Comparison of ENCODE assay signal across 8 mouse cellular contexts in genomic region chr2:168128211-168128859, GRCm38 (mm10). TPM values are rescaled to one million over a fixed set of nuclear protein-coding genes. Genes with fewer than 3 reads are reported as not detected.
DNase-seq lines count a peak whose midpoint lies in the region; ATAC-seq lines count a peak whose summit lies in the region.

No protein-coding gene starts in this region.

- intact Hi-C loops in gastrocnemius, postnatal 14 days (cut with DNase I; ENCODE audit: low total_unique reads) = no loop called here

- peak; percentile 92 for DNase-seq in embryo, embryonic 10 days (ENCODE audit: low spot score)
- peak; percentile 88 for DNase-seq in gastrocnemius, postnatal 14 days
- peak; percentile 67 to 93 for DNase-seq in left cerebral cortex, adult 9 months (ENCODE audit: low spot score in 2 of 2)
- peak; percentile 82 for DNase-seq in right cerebral cortex, postnatal 25 days
- peak; percentile 68 to 81 for DNase-seq in urinary bladder, postnatal 36 days (ENCODE audit: low spot score in 2 of 2)

- peak; percentile 57 for ATAC-seq in activated CD4-positive, CD25-positive, alpha-beta regulatory T cell, adult 4 months
- peak; percentile 64 for ATAC-seq in inflammation-experienced regulatory T-cells, adult 6 months
- peak; percentile 94 for ATAC-seq in megakaryocyte-erythroid progenitor cell, adult 5-6 weeks (replicated peaks; ENCODE audit: low FRiP score, low TSS enrichment, poor library complexity, severe bottlenecking)

RNA-seq across cellular contexts. Expression of gene Pard6b, which starts 47.5 kb away (rescaled TPM):
- 1 to 10 TPM in 1 of 2 experiments, under 1 TPM in 1; 0.48 to 1.1 TPM for polyA plus RNA-seq in activated CD4-positive, CD25-positive, alpha-beta regulatory T cell, adult 4 months (2017; shearing (Covaris generic))
- 1 to 10 TPM in 1 of 2 experiments, under 1 TPM in 1; 0.74 to 1.4 TPM for total RNA-seq in gastrocnemius, postnatal 14 days (2021)
- polyA plus RNA-seq in inflammation-experienced regulatory T-cells, adult 6 months (2017; shearing (Covaris generic)) = 1 to 10 TPM in 2 of 3 experiments, under 1 TPM in 1; 0.41 to 1.2 (median 1.1) TPM
- total RNA-seq in megakaryocyte-erythroid progenitor cell, adult 5-6 weeks (2014; fragmentation: Nextera tagmentation) = 0.48 and 1.1 TPM in 2 replicates
- 1.6 and 3.8 TPM in 2 replicates for total RNA-seq in megakaryocyte-erythroid progenitor cell, adult 5-6 weeks (2017)

Comparison
In these comparisons a context has a peak if more than half of its experiments do, and no peak if none do; other contexts are left out.
1. Peak in every context shown above with its lines: DNase-seq and ATAC-seq.